Mouse (Mus musculus) hindbrain, embryonic 15.5 days (tissue): ENCODE data around the gene Insl3. TPM values are rescaled to one million over a fixed set of nuclear protein-coding genes. Genes with fewer than 3 reads are reported as not detected.

Experiments
- ATAC-seq: fragments of 200-750 bp; cut with Nextera tagmentation; 2 replicates; pipeline ENCODE4 v1.8.0; 2017; ENCODE audit warnings: low read depth, moderate number of reproducible peaks, moderate TSS enrichment; ENCODE audit not compliant: low FRiP score
- H3K27ac ChIP-seq: fragments of 300-500 bp; sonication (generic); replicated peaks from 2 replicates; pipeline ENCODE4 v1.5.1; 2015; ENCODE audit warnings: mild to moderate bottlenecking, inconsistent platforms
- H3K27me3 ChIP-seq: fragments of 300-500 bp; sonication (generic); 2 replicates; pipeline ENCODE4 v1.6.1; 2015; ENCODE audit warnings: control low read depth, inconsistent platforms
- H3K36me3 ChIP-seq: fragments of 300-500 bp; sonication (generic); 2 replicates; pipeline ENCODE4 v1.6.1; 2015; ENCODE audit warnings: control low read depth, inconsistent platforms
- H3K4me1 ChIP-seq: fragments of 300-500 bp; sonication (generic); replicated peaks from 2 replicates; pipeline ENCODE4 v1.6.1; 2015; ENCODE audit warnings: control low read depth, inconsistent platforms
- H3K4me2 ChIP-seq: fragments of 300-500 bp; sonication (generic); 2 replicates; pipeline ENCODE4 v1.6.1; 2015; ENCODE audit warnings: moderate library complexity, mild to moderate bottlenecking, inconsistent platforms
- H3K4me3 ChIP-seq: fragments of 300-500 bp; sonication (generic); 2 replicates; pipeline ENCODE4 v1.5.1; 2015; ENCODE audit warnings: mild to moderate bottlenecking, inconsistent platforms
- H3K9ac ChIP-seq: fragments of 300-500 bp; sonication (generic); 2 replicates; pipeline ENCODE4 v1.6.1; 2015; ENCODE audit warnings: inconsistent platforms
- H3K9me3 ChIP-seq: fragments of 300-500 bp; sonication (generic); 2 replicates; pipeline ENCODE4 v1.6.1; 2016; ENCODE audit warnings: control low read depth, inconsistent platforms
- WGBS: fragments of 180-500 bp; shearing (Covaris S2); methylation state at CpG from one replicate; pipeline ENCODE4 v1.1.7; 2015; 5-methylcytosine and 5-hydroxymethylcytosine counted together
- polyA plus RNA-seq: library from polyadenylated mRNA; unstranded; fragments of >200 nt; fragmentation: Nextera tagmentation; extraction: Ambion mirVana; gene quantifications from 2 replicates; pipeline ENCODE4 v1.2.1, GENCODE M21; 2015

The Insl3 gene
- polyA plus RNA-seq, result 0.47 and 1.5 TPM in 2 replicates

GRCm38 (mm10) chr8:71689028-71689427 lies at the start of gene Insl3:
Insl3 (plus strand) TSS chr8:71689214.
- H3K4me3 ChIP-seq, result peak within 1 kb of the TSS; percentile 7; the same call in 1 of the 2 replicates

GRCm38 (mm10) chr8:71639318-71639717 lies 49.7 kb upstream of the Insl3 start:
- H3K9me3 ChIP-seq, result no peaks in the 10 kb centered on the region
- peaks cover 37% of the 10 kb centered on the region for H3K36me3 ChIP-seq
- H3K27me3 ChIP-seq, result no peaks in the 10 kb centered on the region
- H3K4me2 ChIP-seq, result no peak overlapping the region
- ATAC-seq, result no peak
- H3K4me3 ChIP-seq, result no peak overlapping the region
- WGBS, result 88% methylated on average over 4 of the region's 4 CpGs
- 0 out of 2 replicates have a peak, but pooled peaks cover 3% of the 10 kb centered on the region for H3K4me1 ChIP-seq
- H3K9ac ChIP-seq, result no peak overlapping the region
- H3K27ac ChIP-seq, result no peak overlapping the region

More at GRCm38 (mm10) chr8:71689028-71689427, at the start of gene Insl3:
- Histone ChIP-seq H3K27ac (no peak within 1 kb of the TSS), H3K4me2 (peak within 1 kb of the TSS; percentile 29), H3K4me1 (peaks cover 34% of the 10 kb centered on the region), H3K9me3 (no peaks in the 10 kb centered on the region), H3K36me3 (no peaks in the 10 kb centered on the region), H3K27me3 (peaks cover 98% of the 10 kb centered on the region), H3K9ac (no peak within 1 kb of the TSS)
- ATAC-seq, result no peak
- 4% methylated on average over 33 of the region's 33 CpGs for WGBS

- H3K9ac ChIP-seq, result no peak overlapping the region
- no peak overlapping the region for H3K4me2 ChIP-seq
- no peaks in the 10 kb centered on the region for H3K27me3 ChIP-seq
- 86% methylated on average over 9 of the region's 9 CpGs for WGBS
- H3K4me1 ChIP-seq, result no peaks in the 10 kb centered on the region
- H3K9me3 ChIP-seq, result no peaks in the 10 kb centered on the region
- ATAC-seq, result no peak
- H3K4me3 ChIP-seq, result no peak overlapping the region
- peaks cover 76% of the 10 kb centered on the region for H3K36me3 ChIP-seq
- no peak overlapping the region for H3K27ac ChIP-seq
These were observed 43.5 kb upstream of the Insl3 start for GRCm38 (mm10) chr8:71645510-71645909.

- H3K9ac ChIP-seq, result no peak overlapping the region
- H3K9me3 ChIP-seq, result no peaks in the 10 kb centered on the region
- ATAC-seq, result 0 out of 2 replicates have a peak, but pooled peaks have one; percentile 20
- no peaks in the 10 kb centered on the region for H3K4me1 ChIP-seq
- peaks cover 38% of the 10 kb centered on the region for H3K27me3 ChIP-seq
- H3K36me3 ChIP-seq, result peaks cover 54% of the 10 kb centered on the region
- H3K4me3 ChIP-seq, result no peak overlapping the region
- H3K27ac ChIP-seq, result no peak overlapping the region
- H3K4me2 ChIP-seq, result no peak overlapping the region; the same call in 1 of the 2 replicates
- WGBS, result 4% methylated on average over 24 of the region's 24 CpGs
These were observed 34.4 kb upstream of the Insl3 start for GRCm38 (mm10) chr8:71654600-71654999.

GRCm38 (mm10) chr8:71657816-71658215 lies 31.2 kb upstream of the Insl3 start:
- peaks cover 44% of the 10 kb centered on the region for H3K27me3 ChIP-seq
- H3K4me1 ChIP-seq, result no peaks in the 10 kb centered on the region
- no peak for ATAC-seq
- H3K9ac ChIP-seq, result no peak overlapping the region
- H3K4me3 ChIP-seq, result no peak overlapping the region
- peaks cover 44% of the 10 kb centered on the region for H3K36me3 ChIP-seq
- WGBS, result 24% methylated on average over 9 of the region's 9 CpGs
- H3K9me3 ChIP-seq, result no peaks in the 10 kb centered on the region
- H3K4me2 ChIP-seq, result no peak overlapping the region
- no peak overlapping the region for H3K27ac ChIP-seq

- no peaks in the 10 kb centered on the region for H3K9me3 ChIP-seq
- WGBS, result 34% methylated on average over 17 of the region's 17 CpGs
- no peak overlapping the region for H3K4me2 ChIP-seq
- no peak overlapping the region for H3K4me3 ChIP-seq
- H3K27ac ChIP-seq, result no peak overlapping the region
- ATAC-seq, result no peak
- no peak overlapping the region for H3K9ac ChIP-seq
- H3K4me1 ChIP-seq, result no peaks in the 10 kb centered on the region
- H3K27me3 ChIP-seq, result peaks cover 44% of the 10 kb centered on the region
- peaks cover 47% of the 10 kb centered on the region for H3K36me3 ChIP-seq
These were observed 30.4 kb upstream of the Insl3 start for GRCm38 (mm10) chr8:71658515-71659049.

- peaks cover 44% of the 10 kb centered on the region for H3K27me3 ChIP-seq
- H3K36me3 ChIP-seq, result peaks cover 56% of the 10 kb centered on the region
- no peak overlapping the region for H3K9ac ChIP-seq
- H3K4me2 ChIP-seq, result no peak overlapping the region
- 0 out of 2 replicates have a peak, but pooled peaks have one; percentile 2 for ATAC-seq
- H3K4me1 ChIP-seq, result no peaks in the 10 kb centered on the region
- no peaks in the 10 kb centered on the region for H3K9me3 ChIP-seq
- H3K4me3 ChIP-seq, result no peak overlapping the region
- WGBS, result 62% methylated on average over 1 of the region's 1 CpGs
- H3K27ac ChIP-seq, result no peak overlapping the region
These were observed 29.3 kb upstream of the Insl3 start for GRCm38 (mm10) chr8:71659751-71660150.

GRCm38 (mm10) chr8:71660325-71661120 lies 28.5 kb upstream of the Insl3 start:
- Histone ChIP-seq H3K4me3 (no peak overlapping the region), H3K27me3 (peaks cover 39% of the 10 kb centered on the region), H3K4me2 (no peak overlapping the region), H3K27ac (no peak overlapping the region), H3K9me3 (no peaks in the 10 kb centered on the region), H3K9ac (no peak overlapping the region), H3K36me3 (peaks cover 52% of the 10 kb centered on the region), H3K4me1 (peaks cover under 1% of the 10 kb centered on the region; the same call in 1 of the 2 replicates)
- 11% methylated on average over 36 of the region's 36 CpGs for WGBS
- peak; percentile 57 for ATAC-seq

- no peak overlapping the region for H3K27ac ChIP-seq
- peak overlapping the region; percentile 30 for H3K4me2 ChIP-seq
- no peaks in the 10 kb centered on the region for H3K9me3 ChIP-seq
- peaks cover 50% of the 10 kb centered on the region for H3K4me1 ChIP-seq
- peaks cover 30% of the 10 kb centered on the region for H3K36me3 ChIP-seq
- no peak overlapping the region for H3K4me3 ChIP-seq
- WGBS, result 8% methylated on average over 22 of the region's 22 CpGs
- ATAC-seq, result no peak
- H3K27me3 ChIP-seq, result 0 out of 2 replicates have a peak, but pooled peaks cover under 1% of the 10 kb centered on the region
- no peak overlapping the region for H3K9ac ChIP-seq
These were observed 23.5 kb upstream of the Insl3 start for GRCm38 (mm10) chr8:71665331-71666130.

GRCm38 (mm10) chr8:71666855-71667254 lies 22.2 kb upstream of the Insl3 start:
- H3K4me1 ChIP-seq, result peaks cover 50% of the 10 kb centered on the region

GRCm38 (mm10) chr8:71667256-71667655 lies 21.8 kb upstream of the Insl3 start:
- peaks cover 22% of the 10 kb centered on the region for H3K36me3 ChIP-seq
- peak overlapping the region; percentile 70 for H3K27ac ChIP-seq
- H3K27me3 ChIP-seq, result no peaks in the 10 kb centered on the region
- peaks cover 50% of the 10 kb centered on the region for H3K4me1 ChIP-seq
- H3K4me2 ChIP-seq, result peak overlapping the region; percentile 31
- no peak overlapping the region for H3K4me3 ChIP-seq
- no peaks in the 10 kb centered on the region for H3K9me3 ChIP-seq
- H3K9ac ChIP-seq, result 0 out of 2 replicates have a peak overlapping the region, but pooled peaks have one; percentile 2
- WGBS, result 35% methylated on average over 5 of the region's 5 CpGs
- no peak for ATAC-seq

More at GRCm38 (mm10) chr8:71666855-71667254, 22.2 kb upstream of the Insl3 start:
- H3K4me3 ChIP-seq, result no peak overlapping the region
- peak overlapping the region; percentile 70 for H3K27ac ChIP-seq
- WGBS, result 13% methylated on average over 1 of the region's 1 CpGs
- H3K9ac ChIP-seq, result 0 out of 2 replicates have a peak overlapping the region, but pooled peaks have one; percentile 2
- H3K27me3 ChIP-seq, result no peaks in the 10 kb centered on the region
- peak overlapping the region; percentile 31 for H3K4me2 ChIP-seq
- H3K9me3 ChIP-seq, result no peaks in the 10 kb centered on the region
- no peak for ATAC-seq
- peaks cover 26% of the 10 kb centered on the region for H3K36me3 ChIP-seq
